25 mouse cellular contexts compared by ENCODE assay signal in the genomic region with DNA sequence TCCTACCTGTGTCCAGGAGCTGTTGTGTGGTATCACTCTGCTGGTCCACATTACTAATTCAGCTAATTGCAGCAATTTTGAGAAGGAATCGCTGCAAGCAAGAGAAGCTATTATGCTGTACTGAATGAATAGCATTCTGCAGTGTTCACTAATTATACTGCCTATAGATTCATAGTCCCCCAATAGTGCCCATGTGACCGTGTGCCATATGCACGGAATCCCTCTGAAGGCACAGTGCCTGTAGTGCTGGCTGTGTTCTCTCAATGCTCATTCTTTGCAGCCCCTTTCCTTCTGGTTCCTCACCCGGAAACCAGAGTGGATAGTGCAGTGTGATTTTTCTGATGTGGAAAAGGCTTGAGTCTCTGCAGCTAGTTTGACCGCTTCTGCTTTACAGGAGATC.
A peak's percentile ranks its signal among the peaks of the same experiment; 100 is the strongest.
DNase-seq lines count a peak whose midpoint lies in the region; ATAC-seq lines count a peak whose summit lies in the region.
"Had no signal": no experiment of that assay in that cellular context is flagged by ENCODE, and none has a peak within 500 bp of the region (broad histone marks: within the 10 kb centered on the region; RNA-seq: fewer than 3 reads in every experiment).

No protein-coding gene starts in this region.

- no peaks in the 10 kb centered on the region for H3K36me3 ChIP-seq in forebrain, embryonic 12.5 days (replicated peaks)
- H3K36me3 ChIP-seq in forebrain, embryonic 10.5 days (replicated peaks), result no peaks in the 10 kb centered on the region
- H3K36me3 ChIP-seq in midbrain, embryonic 12.5 days, result no peaks in the 10 kb centered on the region
- H3K36me3 ChIP-seq in midbrain, embryonic 10.5 days, result no peaks in the 10 kb centered on the region
- H3K36me3 ChIP-seq in forebrain, embryonic 15.5 days, result no peaks in the 10 kb centered on the region
- H3K36me3 ChIP-seq: G1E; heart, embryonic 12.5 days; heart, embryonic 15.5 days; hindbrain, embryonic 12.5 days had no signal

- no peak overlapping the region for H3K4me2 ChIP-seq in forebrain, embryonic 12.5 days
- H3K4me2 ChIP-seq in midbrain, embryonic 12.5 days (replicated peaks), result no peak overlapping the region
- H3K4me2 ChIP-seq in forebrain, embryonic 15.5 days (replicated peaks), result no peak overlapping the region
- H3K4me2 ChIP-seq: heart, embryonic 12.5 days; heart, embryonic 15.5 days; hindbrain, embryonic 12.5 days had no signal

- no peak overlapping the region for H3K9ac ChIP-seq in forebrain, embryonic 12.5 days
- no peak overlapping the region for H3K9ac ChIP-seq in midbrain, embryonic 12.5 days (replicated peaks)
- no peak overlapping the region for H3K9ac ChIP-seq in forebrain, embryonic 15.5 days (replicated peaks)
- H3K9ac ChIP-seq: heart, embryonic 12.5 days; heart, embryonic 15.5 days; hindbrain, embryonic 12.5 days had no signal

- H3K27me3 ChIP-seq in forebrain, embryonic 12.5 days, result no peaks in the 10 kb centered on the region
- H3K27me3 ChIP-seq in forebrain, embryonic 10.5 days (ENCODE audit: poor library complexity, severe bottlenecking), result no peaks in the 10 kb centered on the region
- H3K27me3 ChIP-seq in midbrain, embryonic 12.5 days, result no peaks in the 10 kb centered on the region
- H3K27me3 ChIP-seq in midbrain, embryonic 10.5 days (ENCODE audit: low read depth, poor library complexity, severe bottlenecking), result no peaks in the 10 kb centered on the region
- no peaks in the 10 kb centered on the region for H3K27me3 ChIP-seq in forebrain, embryonic 15.5 days
- H3K27me3 ChIP-seq: CH12.LX; heart, embryonic 12.5 days; heart, embryonic 15.5 days; hindbrain, embryonic 12.5 days; Patski had no signal

- H3K4me1 ChIP-seq in forebrain, embryonic 12.5 days, result peaks cover 7% of the 10 kb centered on the region; the same call in 1 of the 2 replicates
- H3K4me1 ChIP-seq in forebrain, embryonic 10.5 days, result peaks cover 12% of the 10 kb centered on the region
- peaks cover 8% of the 10 kb centered on the region; the same call in 1 of the 2 replicates for H3K4me1 ChIP-seq in midbrain, embryonic 12.5 days
- peaks cover 3% of the 10 kb centered on the region; the same call in 1 of the 2 replicates for H3K4me1 ChIP-seq in midbrain, embryonic 10.5 days
- H3K4me1 ChIP-seq in forebrain, embryonic 15.5 days, result peaks cover 7% of the 10 kb centered on the region
- H3K4me1 ChIP-seq: heart, embryonic 12.5 days; heart, embryonic 15.5 days; hindbrain, embryonic 12.5 days had no signal

- ATAC-seq in forebrain, embryonic 12.5 days (ENCODE audit: low FRiP score), result peak; percentile 81; the same call in 1 of the 2 replicates
- peak; percentile 63 for ATAC-seq in midbrain, embryonic 12.5 days (ENCODE audit: low FRiP score, low read depth)
- ATAC-seq in forebrain, embryonic 15.5 days (replicated peaks), result 0 out of 2 replicates have a peak, but pooled peaks have one; percentile 29
- ATAC-seq: intestine, postnatal 0 days; Patski had no signal

- H3K27ac ChIP-seq in forebrain, embryonic 12.5 days, result peak overlapping the region; percentile 25; the same call in 1 of the 2 replicates
- no peak overlapping the region for H3K27ac ChIP-seq in forebrain, embryonic 10.5 days
- no peak overlapping the region for H3K27ac ChIP-seq in midbrain, embryonic 12.5 days (replicated peaks)
- H3K27ac ChIP-seq in midbrain, embryonic 10.5 days (replicated peaks), result no peak overlapping the region
- H3K27ac ChIP-seq in forebrain, embryonic 15.5 days (replicated peaks), result no peak overlapping the region
- H3K27ac ChIP-seq: heart, embryonic 15.5 days; hindbrain, embryonic 12.5 days had no signal

- H3K4me3 ChIP-seq in forebrain, embryonic 12.5 days (replicated peaks), result no peak overlapping the region
- H3K4me3 ChIP-seq in forebrain, embryonic 10.5 days, result no peak overlapping the region
- no peak overlapping the region for H3K4me3 ChIP-seq in midbrain, embryonic 12.5 days
- no peak overlapping the region for H3K4me3 ChIP-seq in midbrain, embryonic 10.5 days
- no peak overlapping the region for H3K4me3 ChIP-seq in forebrain, embryonic 15.5 days
- H3K4me3 ChIP-seq: heart, embryonic 12.5 days; heart, embryonic 15.5 days; hindbrain, embryonic 12.5 days had no signal

- no peak for DNase-seq in forebrain, embryonic 10.5 days (ENCODE audit: extremely low spot score, low spot score)
- no peak for DNase-seq in midbrain, embryonic 10.5 days (ENCODE audit: low spot score)
- DNase-seq in kidney, adult 8-10 months, result no peak
- DNase-seq in cerebellum, adult 11 months, result no peak
- DNase-seq: adrenal gland, adult 2 months; adrenal gland, postnatal 14 days; B cell, adult 2 months; cerebellum, adult 18-20 months; cerebellum, adult 9-10 months; cerebellum, postnatal 14 days; gastrocnemius, postnatal 25 days; heart, adult 18-20 months; heart, postnatal 10 days; heart, postnatal 4 days; kidney, adult 2 months had no signal

- WGBS in forebrain, embryonic 12.5 days, result 35% methylated on average over 5 of the region's 5 CpGs
- WGBS in forebrain, embryonic 10.5 days, result 71% methylated on average over 5 of the region's 5 CpGs
- WGBS in midbrain, embryonic 12.5 days, result 79% methylated on average over 5 of the region's 5 CpGs
- WGBS in midbrain, embryonic 10.5 days, result 84% methylated on average over 5 of the region's 5 CpGs
- WGBS in forebrain, embryonic 15.5 days, result 27% methylated on average over 5 of the region's 5 CpGs

- H3K9me3 ChIP-seq in forebrain, embryonic 12.5 days, result no peaks in the 10 kb centered on the region
- no peaks in the 10 kb centered on the region for H3K9me3 ChIP-seq in forebrain, embryonic 10.5 days
- H3K9me3 ChIP-seq in midbrain, embryonic 12.5 days, result no peaks in the 10 kb centered on the region
- H3K9me3 ChIP-seq in midbrain, embryonic 10.5 days (replicated peaks), result no peaks in the 10 kb centered on the region
- H3K9me3 ChIP-seq in forebrain, embryonic 15.5 days, result no peaks in the 10 kb centered on the region
- H3K9me3 ChIP-seq: heart, embryonic 12.5 days; heart, embryonic 15.5 days; hindbrain, embryonic 12.5 days had no signal

Comparison
In these comparisons a context has a peak if more than half of its experiments do, and no peak if none do; other contexts are left out.
1. ATAC-seq: peak in every context shown above with its lines; median percentile 81 in forebrain, embryonic 12.5 days; 63 in midbrain, embryonic 12.5 days; 29 in forebrain, embryonic 15.5 days.